Mouse (Mus musculus) kidney, embryonic 16.5 days (tissue): ENCODE data around the gene Pdpn. TPM values are rescaled to one million over a fixed set of nuclear protein-coding genes. Genes with fewer than 3 reads are reported as not detected.
"Not testable (repeated sequence)": the region's sequence is repeated elsewhere in the genome, so short reads cannot be mapped to it uniquely, and the experiment has no call there.

Experiments used
- ATAC-seq: fragments of 200-750 bp; cut with Nextera tagmentation; 2 replicates; pipeline ENCODE4 v1.8.0; 2017; ENCODE audit warnings: moderate TSS enrichment; ENCODE audit not compliant: low FRiP score, low TSS enrichment
- H3K27ac ChIP-seq: fragments of 300-500 bp; sonication (generic); 2 replicates; pipeline ENCODE4 v1.5.1; 2014; ENCODE audit warnings: low read length
- H3K27me3 ChIP-seq: fragments of 300-500 bp; sonication (generic); 2 replicates; pipeline ENCODE4 v1.6.1; 2014; ENCODE audit warnings: low read length, control low read depth, mixed read lengths; ENCODE audit not compliant: insufficient read depth
- H3K36me3 ChIP-seq: fragments of 300-500 bp; sonication (generic); 2 replicates; pipeline ENCODE4 v1.6.1; 2014; ENCODE audit warnings: low read length, control low read depth, mixed read lengths; ENCODE audit not compliant: insufficient read depth
- H3K4me1 ChIP-seq: fragments of 300-500 bp; sonication (generic); 2 replicates; pipeline ENCODE4 v1.6.1; 2014; ENCODE audit warnings: low read length, control low read depth, mixed read lengths; ENCODE audit not compliant: insufficient read depth
- H3K4me2 ChIP-seq: fragments of 300-500 bp; sonication (generic); replicated peaks from 2 replicates; pipeline ENCODE4 v1.6.1; 2014; ENCODE audit warnings: low read depth, low read length
- H3K4me3 ChIP-seq: fragments of 300-500 bp; sonication (generic); 2 replicates; pipeline ENCODE4 v1.5.1; 2014; ENCODE audit warnings: mild to moderate bottlenecking, low read length
- H3K9ac ChIP-seq: fragments of 300-500 bp; sonication (generic); replicated peaks from 2 replicates; pipeline ENCODE4 v1.6.1; 2014; ENCODE audit warnings: low read length
- H3K9me3 ChIP-seq: fragments of 300-500 bp; sonication (generic); 2 replicates; pipeline ENCODE4 v1.6.1; 2016; ENCODE audit warnings: low read length, control low read depth
- WGBS: fragments of 180-500 bp; shearing (Covaris S2); extraction: QIAGEN DNeasy Blood & Tissue Kit; methylation state at CpG from one replicate; pipeline ENCODE4 v1.1.7; 2014; 5-methylcytosine and 5-hydroxymethylcytosine counted together
- polyA plus RNA-seq: library from polyadenylated mRNA; unstranded; fragments of >200 nt; fragmentation: Nextera tagmentation; extraction: Ambion mirVana; gene quantifications from 2 replicates; pipeline ENCODE4 v1.2.1, GENCODE M21; 2015

The Pdpn gene
- 47.5 and 48.2 TPM in 2 replicates for polyA plus RNA-seq

DNA sequence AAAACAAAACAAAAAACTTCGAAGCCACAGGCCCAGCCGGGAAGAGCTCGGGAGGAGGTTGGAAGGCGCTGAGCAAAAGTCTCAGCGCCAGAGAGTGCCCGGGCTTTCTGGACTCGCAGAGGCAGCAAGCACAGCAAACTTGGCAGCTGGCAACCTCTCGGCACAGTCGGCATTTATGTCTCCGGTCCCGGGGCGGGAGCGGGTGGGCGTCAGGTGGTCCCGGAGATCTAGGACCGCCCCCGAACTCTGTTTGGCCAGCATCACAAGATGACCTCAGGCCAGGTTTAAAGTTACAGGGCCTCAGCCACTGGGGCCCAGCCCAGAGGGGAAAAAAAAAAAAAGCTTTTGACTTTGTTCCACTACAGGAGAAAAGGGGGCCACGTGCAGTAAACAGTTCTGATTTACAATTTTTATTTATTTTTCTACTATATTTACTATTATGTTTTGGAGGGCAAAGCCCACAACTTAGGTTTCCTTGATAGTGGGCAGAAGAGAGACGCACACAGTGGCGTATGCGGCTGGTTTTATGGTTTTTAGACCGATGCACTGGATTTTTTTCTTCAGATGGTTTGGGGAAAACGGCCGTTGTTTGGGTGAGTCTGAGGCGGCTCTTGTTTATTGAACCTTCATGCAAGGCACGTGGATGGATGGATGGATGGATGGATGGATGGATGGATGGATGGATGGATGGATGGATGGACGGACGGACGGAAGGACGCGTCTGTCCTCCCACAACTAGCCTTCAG, at the start of gene Pdpn:
TSS of gene Pdpn (minus strand) at position 240 of the 746 bp plus-strand sequence.
- H3K36me3 ChIP-seq: no peaks in the 10 kb centered on the region
- peak within 1 kb of the TSS; percentile 67 for H3K4me2 ChIP-seq
- peaks cover 56% of the 10 kb centered on the region for H3K4me1 ChIP-seq
- no peaks in the 10 kb centered on the region for H3K27me3 ChIP-seq
- ATAC-seq: peak; percentile 71
- H3K4me3 ChIP-seq: peak within 1 kb of the TSS; percentile 58
- H3K9me3 ChIP-seq: no peaks in the 10 kb centered on the region
- H3K27ac ChIP-seq: peak within 1 kb of the TSS; percentile 72
- WGBS: 2% methylated on average over 31 of the region's 31 CpGs
- peak within 1 kb of the TSS; percentile 65 for H3K9ac ChIP-seq

DNA sequence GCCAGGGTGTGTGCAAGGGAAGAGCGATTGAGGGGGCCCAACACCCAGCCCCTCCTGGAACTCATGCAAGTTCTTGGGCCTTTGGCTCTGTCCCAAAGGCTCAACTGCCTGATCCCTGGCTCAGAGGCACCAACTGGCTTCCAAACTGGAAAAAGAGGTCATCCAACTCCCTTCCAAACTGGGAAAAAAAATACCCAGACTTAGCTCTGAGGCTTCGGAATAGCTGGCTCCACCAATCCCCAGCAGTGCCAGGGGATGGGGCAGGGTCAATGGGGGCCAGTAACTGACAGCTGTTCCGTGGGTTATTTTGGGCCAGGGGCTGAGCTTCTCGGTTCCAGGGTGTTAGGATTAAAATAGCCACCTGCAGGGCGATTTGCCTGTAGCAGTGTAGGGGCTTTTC, 49.3 kb upstream of the Pdpn start:
- H3K4me2 ChIP-seq: no peak overlapping the region
- H3K9ac ChIP-seq: no peak overlapping the region
- peaks cover 40% of the 10 kb centered on the region for H3K27me3 ChIP-seq
- H3K4me1 ChIP-seq: peaks cover 5% of the 10 kb centered on the region; the same call in 1 of the 2 replicates
- no peak overlapping the region for H3K4me3 ChIP-seq
- no peak for ATAC-seq
- no peaks in the 10 kb centered on the region for H3K9me3 ChIP-seq
- H3K27ac ChIP-seq: no peak overlapping the region
- no peaks in the 10 kb centered on the region for H3K36me3 ChIP-seq
- 31% methylated on average over 5 of the region's 5 CpGs for WGBS

DNA sequence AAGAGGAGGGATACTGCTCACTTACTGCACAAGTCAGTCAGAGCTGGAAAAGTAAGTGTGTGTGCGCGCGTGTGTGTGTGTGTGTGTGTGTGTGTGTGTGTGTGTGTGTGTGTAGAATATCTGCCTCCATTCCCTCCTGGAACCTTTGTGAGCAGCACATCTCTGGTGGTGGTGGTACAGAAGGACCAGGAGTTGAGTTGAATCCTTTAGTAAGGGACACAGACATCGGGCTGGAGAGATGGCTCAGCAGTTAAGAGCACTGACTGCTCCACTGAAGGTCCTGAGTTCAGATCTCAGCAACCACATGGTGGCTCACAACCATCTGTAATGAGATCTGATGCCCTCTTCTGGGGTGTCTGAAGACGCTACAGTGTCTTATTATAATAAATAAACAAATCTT, 46.1 kb upstream of the Pdpn start:
- not testable (repeated sequence) for H3K36me3 ChIP-seq, H3K9me3 ChIP-seq, H3K4me3 ChIP-seq, H3K27ac ChIP-seq, H3K9ac ChIP-seq, H3K4me1 ChIP-seq, ATAC-seq, H3K4me2 ChIP-seq
- peaks cover 26% of the 10 kb centered on the region for H3K27me3 ChIP-seq
- 88% methylated on average over 5 of the region's 5 CpGs for WGBS

DNA sequence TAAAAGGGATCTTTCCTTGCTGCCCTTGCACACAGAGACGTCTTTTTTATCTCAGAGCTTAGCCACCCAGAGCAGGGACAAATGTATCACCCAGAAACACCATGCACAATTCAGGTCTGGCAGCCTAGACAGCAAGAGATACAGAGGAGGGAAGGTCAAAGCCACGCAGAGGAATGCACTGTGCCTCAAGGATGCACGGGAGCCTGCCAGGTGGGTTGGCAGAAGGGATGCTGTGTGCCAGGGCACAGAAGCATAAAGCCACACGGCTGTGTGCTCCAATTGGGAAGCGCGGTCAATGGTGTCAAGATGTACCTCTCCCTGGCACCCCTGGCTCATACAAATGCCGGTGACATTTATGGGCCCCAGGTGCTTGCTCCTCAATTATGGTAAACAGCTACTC, 42.1 kb upstream of the Pdpn start:
- Histone ChIP-seq H3K9me3 (no peaks in the 10 kb centered on the region), H3K9ac (no peak overlapping the region), H3K4me2 (no peak overlapping the region), H3K27me3 (no peaks in the 10 kb centered on the region), H3K4me1 (no peaks in the 10 kb centered on the region), H3K27ac (no peak overlapping the region), H3K4me3 (no peak overlapping the region), H3K36me3 (no peaks in the 10 kb centered on the region)
- no peak for ATAC-seq
- WGBS: 77% methylated on average over 7 of the region's 7 CpGs

DNA sequence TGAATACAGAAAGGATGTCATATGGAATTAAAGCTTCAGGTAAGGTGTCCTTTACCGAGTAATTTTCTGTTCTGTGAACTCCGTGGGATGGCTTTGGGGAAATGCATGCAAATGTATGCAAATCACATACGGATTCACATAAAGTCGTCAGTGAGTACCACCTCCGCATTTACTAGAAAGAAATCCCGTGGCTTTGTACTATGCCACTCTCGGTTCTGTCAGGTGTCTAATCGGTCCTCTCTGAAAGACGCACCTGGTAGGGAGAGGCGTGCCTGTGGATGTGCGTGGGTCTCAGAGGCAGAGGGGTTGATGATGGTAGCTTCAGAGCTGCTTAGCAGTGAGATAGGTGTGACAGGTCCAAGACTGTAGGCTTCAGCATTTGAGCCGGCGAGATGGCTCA, 40.4 kb upstream of the Pdpn start:
- H3K27me3 ChIP-seq: no peaks in the 10 kb centered on the region
- WGBS: 91% methylated on average over 13 of the region's 13 CpGs
- H3K4me2 ChIP-seq: no peak overlapping the region
- H3K36me3 ChIP-seq: no peaks in the 10 kb centered on the region
- H3K9me3 ChIP-seq: no peaks in the 10 kb centered on the region
- H3K27ac ChIP-seq: no peak overlapping the region
- no peak overlapping the region for H3K4me3 ChIP-seq
- no peak for ATAC-seq
- H3K4me1 ChIP-seq: no peaks in the 10 kb centered on the region
- no peak overlapping the region for H3K9ac ChIP-seq

DNA sequence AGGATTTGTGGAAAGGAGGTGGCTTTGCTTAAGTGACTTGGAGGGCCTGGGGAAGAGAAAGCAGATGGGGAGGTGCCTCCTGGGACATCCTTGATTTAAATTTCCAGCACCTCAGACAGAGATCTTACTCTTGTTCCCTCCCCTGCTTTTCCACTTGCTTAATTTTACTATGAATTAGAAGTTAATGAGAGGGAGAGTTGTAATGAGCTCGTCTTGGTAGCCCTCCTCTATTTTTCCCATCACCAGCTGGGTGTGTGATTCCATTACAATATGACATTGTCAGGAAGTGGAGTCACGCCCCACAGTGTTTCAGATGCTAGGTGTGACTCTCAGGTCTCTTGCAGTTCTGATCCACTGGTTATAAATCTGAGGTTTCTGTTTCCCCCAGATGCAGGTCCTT, 36.7 kb upstream of the Pdpn start:
- H3K4me1 ChIP-seq: no peaks in the 10 kb centered on the region
- no peak for ATAC-seq
- H3K27ac ChIP-seq: no peak overlapping the region
- H3K36me3 ChIP-seq: no peaks in the 10 kb centered on the region
- 43% methylated on average over 2 of the region's 2 CpGs for WGBS
- H3K9me3 ChIP-seq: no peaks in the 10 kb centered on the region
- H3K27me3 ChIP-seq: no peaks in the 10 kb centered on the region
- no peak overlapping the region for H3K9ac ChIP-seq
- H3K4me3 ChIP-seq: no peak overlapping the region
- H3K4me2 ChIP-seq: no peak overlapping the region

DNA sequence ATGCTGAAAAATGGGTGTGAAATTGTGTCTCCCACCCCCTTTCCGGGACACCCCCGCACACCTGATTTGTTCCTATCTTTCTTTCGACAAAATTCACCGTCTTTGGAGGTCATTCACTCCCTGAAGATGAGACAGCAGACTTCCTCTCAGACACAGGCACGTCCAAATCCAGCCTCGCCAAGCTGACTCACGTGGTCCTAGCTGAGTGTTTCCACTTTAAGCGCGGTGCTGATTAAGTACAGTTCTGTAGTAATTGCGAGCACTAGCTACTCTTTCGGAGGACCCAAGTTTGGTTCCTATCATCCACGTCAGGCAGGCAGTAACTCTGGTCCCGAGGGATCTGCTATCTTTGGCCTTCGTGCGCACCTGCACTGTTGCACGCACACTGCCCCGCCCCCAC, 35.6 kb upstream of the Pdpn start:
- 87% methylated on average over 17 of the region's 17 CpGs for WGBS
- Histone ChIP-seq H3K9me3 (no peaks in the 10 kb centered on the region), H3K4me2 (no peak overlapping the region), H3K27ac (no peak overlapping the region), H3K4me1 (no peaks in the 10 kb centered on the region), H3K27me3 (no peaks in the 10 kb centered on the region), H3K9ac (no peak overlapping the region), H3K4me3 (no peak overlapping the region), H3K36me3 (no peaks in the 10 kb centered on the region)
- ATAC-seq: no peak

DNA sequence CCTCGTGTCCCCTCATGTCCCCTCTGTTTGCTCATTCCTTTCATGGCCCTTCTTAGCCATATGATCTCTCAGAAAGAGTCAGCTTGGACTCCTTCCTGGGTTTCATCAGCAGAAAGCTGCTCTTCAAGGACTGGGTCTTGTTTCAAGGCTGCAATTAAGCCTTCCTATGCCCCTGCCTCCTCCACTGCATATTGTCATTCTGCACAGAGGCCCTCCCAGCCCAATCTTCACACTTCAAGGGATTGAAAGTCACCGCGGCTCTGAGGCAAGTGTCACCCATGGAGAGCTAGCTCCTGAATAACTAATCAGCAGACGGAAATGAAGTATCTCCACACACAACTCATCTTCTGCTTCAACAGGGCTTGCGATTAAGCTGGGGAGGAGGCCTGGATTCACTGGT, 34.8 kb upstream of the Pdpn start:
- no peaks in the 10 kb centered on the region for H3K9me3 ChIP-seq
- no peaks in the 10 kb centered on the region for H3K36me3 ChIP-seq
- ATAC-seq: peak; percentile 52; the same call in 1 of the 2 replicates
- no peak overlapping the region for H3K27ac ChIP-seq
- 19% methylated on average over 5 of the region's 5 CpGs for WGBS
- H3K27me3 ChIP-seq: no peaks in the 10 kb centered on the region
- H3K4me3 ChIP-seq: no peak overlapping the region
- no peak overlapping the region for H3K9ac ChIP-seq
- no peaks in the 10 kb centered on the region for H3K4me1 ChIP-seq
- no peak overlapping the region for H3K4me2 ChIP-seq

DNA sequence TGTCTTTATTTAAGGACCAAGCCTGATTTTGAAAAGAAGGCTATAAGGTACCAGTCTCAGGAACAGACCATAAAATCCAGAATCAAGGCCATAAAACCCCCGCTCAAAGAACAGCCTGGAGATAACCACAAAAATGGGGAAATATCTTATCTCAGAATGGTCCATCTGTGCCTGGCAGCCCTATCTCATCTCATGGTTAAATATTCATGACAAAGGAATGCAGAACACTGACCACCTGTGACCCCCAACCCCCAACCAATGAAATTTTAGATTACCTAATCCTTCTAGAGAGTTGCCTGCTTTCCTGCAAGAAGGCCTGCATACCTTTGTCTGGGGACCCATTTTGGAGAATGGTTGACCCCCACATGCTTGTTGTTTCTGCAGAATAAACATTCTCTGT, 32.4 kb upstream of the Pdpn start:
- no peaks in the 10 kb centered on the region for H3K27me3 ChIP-seq
- H3K36me3 ChIP-seq: no peaks in the 10 kb centered on the region
- no peak overlapping the region for H3K27ac ChIP-seq
- H3K9me3 ChIP-seq: no peaks in the 10 kb centered on the region
- no peak overlapping the region for H3K9ac ChIP-seq
- no peak for ATAC-seq
- no peaks in the 10 kb centered on the region for H3K4me1 ChIP-seq
- H3K4me3 ChIP-seq: no peak overlapping the region
- WGBS: 77% methylated on average over 1 of the region's 1 CpGs
- H3K4me2 ChIP-seq: no peak overlapping the region

DNA sequence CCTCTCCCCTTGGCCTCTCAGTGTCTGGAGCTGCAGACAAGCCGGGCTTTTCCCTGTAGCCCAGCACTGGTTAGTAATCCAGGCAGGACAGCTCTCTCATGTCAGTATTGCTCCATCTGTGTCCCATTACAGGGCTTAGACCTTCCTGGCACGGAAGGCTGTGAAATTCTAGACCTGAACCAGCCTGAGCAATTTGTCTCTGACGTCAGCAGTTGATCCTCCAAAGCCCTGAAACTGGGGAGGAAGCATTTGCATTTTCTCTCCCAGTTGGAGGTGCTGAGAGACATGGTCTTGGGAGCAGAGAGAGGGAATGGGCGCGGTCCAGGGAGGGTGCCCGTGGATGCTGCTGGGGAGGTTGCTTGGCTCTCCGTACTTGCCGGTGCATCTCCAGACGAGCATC, 31.2 kb upstream of the Pdpn start:
- Histone ChIP-seq H3K9ac (no peak overlapping the region), H3K27ac (no peak overlapping the region), H3K4me2 (no peak overlapping the region), H3K9me3 (no peaks in the 10 kb centered on the region), H3K4me3 (no peak overlapping the region), H3K4me1 (no peaks in the 10 kb centered on the region), H3K36me3 (no peaks in the 10 kb centered on the region), H3K27me3 (no peaks in the 10 kb centered on the region)
- WGBS: 23% methylated on average over 9 of the region's 9 CpGs
- peak; percentile 50 for ATAC-seq
